Mouse (Mus musculus) erythroblast, embryonic 14.5 days (primary cell): ENCODE data around the gene Gm42715.

ENCODE experiments used
- GATA1 ChIP-seq: IDR thresholded peaks from 2 replicates; pipeline ENCODE4 v1.6.1; 2012; ENCODE audit warnings: low read length, inconsistent platforms, mixed read lengths
- TAL1 ChIP-seq: IDR thresholded peaks from 3 replicates; pipeline ENCODE4 v1.6.1; 2012; ENCODE audit warnings: low read length, inconsistent platforms, mixed read lengths

DNA sequence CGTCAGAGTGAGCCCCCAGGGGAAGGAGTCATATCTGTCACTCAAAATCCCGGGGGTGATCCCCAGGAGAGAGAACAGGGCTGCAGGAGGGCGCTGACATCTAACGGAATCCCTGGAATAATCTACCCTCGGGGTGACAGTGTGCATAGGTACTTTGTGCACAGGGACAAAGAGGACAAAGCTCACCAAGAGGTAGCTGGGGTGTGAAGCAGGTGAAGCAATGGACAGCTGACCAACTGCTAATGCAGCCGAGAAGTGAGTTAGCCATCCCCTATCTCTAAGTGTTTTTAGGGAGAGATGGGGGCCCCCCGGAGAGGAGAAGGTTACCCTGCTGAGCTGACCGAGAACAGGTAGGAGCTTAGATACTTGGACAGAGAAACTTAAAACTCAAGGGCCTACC, 94.7 kb downstream of the Gm42715 start:
- TF ChIP-seq GATA1 (no peak), TAL1 (no peak)
